In genomic region chr14:102981441-102982015, GRCm38 (mm10) we compare ENCODE assay signal across 8 mouse cellular contexts. TPM values are rescaled to one million over a fixed set of nuclear protein-coding genes. Genes with fewer than 3 reads are reported as not detected.
DNase-seq lines count a peak whose midpoint lies in the region; ATAC-seq and TF ChIP-seq lines count a peak whose summit lies in the region.

No protein-coding gene starts in this region.

- peak; percentile 73 for ATAC-seq in forebrain, embryonic 12.5 days (ENCODE audit: low FRiP score)
- peak; percentile 34 for ATAC-seq in heart, postnatal 0 days (ENCODE audit: insufficient read depth, low read depth)
- peak; percentile 0; the same call in 1 of the 2 replicates for ATAC-seq in liver, embryonic 16.5 days (ENCODE audit: low read depth)
- ATAC-seq in neural tube, embryonic 12.5 days (ENCODE audit: low FRiP score, low read depth) = peak; percentile 38

- H3K27ac ChIP-seq in forebrain, embryonic 12.5 days = peak overlapping the region; percentile 65
- H3K27ac ChIP-seq in heart, postnatal 0 days (ENCODE audit: low read depth) = peak overlapping the region; percentile 89
- peak overlapping the region; percentile 74; the same call in 1 of the 2 replicates for H3K27ac ChIP-seq in liver, embryonic 16.5 days (ENCODE audit: low read length)
- 0 out of 2 replicates have a peak overlapping the region, but pooled peaks have one; percentile 2 for H3K27ac ChIP-seq in neural tube, embryonic 12.5 days
- peak overlapping the region; percentile 85 for H3K27ac ChIP-seq in testis, adult 2 months (ENCODE audit: control insufficient read depth, insufficient read depth, low read depth, low read length)

- DNase-seq in CD4-positive helper T cell, adult 2 months (ENCODE audit: low read depth, low spot score) = peak; percentile 62
- DNase-seq in brain, embryonic 14.5 days (ENCODE audit: low read depth) = peak; percentile 86
- peak; percentile 35 for DNase-seq in heart, postnatal 0 days (ENCODE audit: low spot score)
- DNase-seq in kidney, postnatal 25 days = peak; percentile 73 to 84

- no peaks in the 10 kb centered on the region for H3K9me3 ChIP-seq in forebrain, embryonic 12.5 days
- H3K9me3 ChIP-seq in heart, postnatal 0 days (replicated peaks; ENCODE audit: control insufficient read depth, low read length) = no peaks in the 10 kb centered on the region
- H3K9me3 ChIP-seq in liver, embryonic 16.5 days (replicated peaks; ENCODE audit: control insufficient read depth, low read length) = no peaks in the 10 kb centered on the region
- no peaks in the 10 kb centered on the region for H3K9me3 ChIP-seq in neural tube, embryonic 12.5 days

- H3K4me2 ChIP-seq in forebrain, embryonic 12.5 days = peak overlapping the region; percentile 92
- peak overlapping the region; percentile 96 for H3K4me2 ChIP-seq in heart, postnatal 0 days (ENCODE audit: low read depth, low read length)
- peak overlapping the region; percentile 79 for H3K4me2 ChIP-seq in liver, embryonic 16.5 days (ENCODE audit: low read depth, low read length)
- peak overlapping the region; percentile 97 for H3K4me2 ChIP-seq in neural tube, embryonic 12.5 days (replicated peaks)

- H3K36me3 ChIP-seq in forebrain, embryonic 12.5 days (replicated peaks) = no peaks in the 10 kb centered on the region
- H3K36me3 ChIP-seq in heart, postnatal 0 days (replicated peaks; ENCODE audit: control insufficient read depth, insufficient read depth, low read length) = no peaks in the 10 kb centered on the region
- no peaks in the 10 kb centered on the region for H3K36me3 ChIP-seq in liver, embryonic 16.5 days (ENCODE audit: control insufficient read depth, insufficient read depth)
- no peaks in the 10 kb centered on the region for H3K36me3 ChIP-seq in neural tube, embryonic 12.5 days
- H3K36me3 ChIP-seq in testis, adult 2 months (ENCODE audit: control insufficient read depth, insufficient read depth, low read length) = no peaks in the 10 kb centered on the region

- 0% methylated on average over 51 of the region's 62 CpGs for WGBS in forebrain, embryonic 12.5 days
- under 1% methylated on average over 57 of the region's 62 CpGs for WGBS in heart, postnatal 0 days
- WGBS in liver, embryonic 16.5 days (ENCODE audit: insufficient replicate concordance) = under 1% methylated on average over 60 of the region's 62 CpGs
- WGBS in neural tube, embryonic 12.5 days = under 1% methylated on average over 62 of the region's 62 CpGs

- H3K9ac ChIP-seq in forebrain, embryonic 12.5 days = peak overlapping the region; percentile 63
- H3K9ac ChIP-seq in heart, postnatal 0 days (replicated peaks; ENCODE audit: low read depth, low read length) = peak overlapping the region; percentile 67
- peak overlapping the region; percentile 54 for H3K9ac ChIP-seq in liver, embryonic 16.5 days (ENCODE audit: low read depth, low read length)
- peak overlapping the region; percentile 76 for H3K9ac ChIP-seq in neural tube, embryonic 12.5 days

- TF ChIP-seq POLR2A in brain, embryonic 14.5 days (IDR thresholded peaks at IDR 0.05; ENCODE audit: borderline replicate concordance, extremely low read depth, insufficient read depth, insufficient read length, poor library complexity, severe bottlenecking) = no peak
- TF ChIP-seq POLR2A in testis, adult 2 months (IDR thresholded peaks at IDR 0.05; ENCODE audit: control insufficient read depth, low read depth, low read length) = no peak

- TF ChIP-seq CTCF in brain, embryonic 14.5 days (IDR thresholded peaks at IDR 0.05; ENCODE audit: borderline replicate concordance, extremely low read depth, insufficient read depth, insufficient read length) = peak; percentile 38; the same call in 1 of the 2 replicates
- peak; percentile 49 for TF ChIP-seq CTCF in heart, postnatal 0 days (IDR thresholded peaks at IDR 0.05; ENCODE audit: low read depth)
- TF ChIP-seq CTCF in testis, adult 2 months (IDR thresholded peaks at IDR 0.05; ENCODE audit: control insufficient read depth, insufficient read depth, insufficient replicate concordance, low read depth, low read length) = no peak

- no peak for TF ChIP-seq EP300 in heart, postnatal 0 days (IDR thresholded peaks at IDR 0.05; ENCODE audit: low read depth)

- peaks cover 13% of the 10 kb centered on the region for H3K27me3 ChIP-seq in forebrain, embryonic 12.5 days
- H3K27me3 ChIP-seq in heart, postnatal 0 days (ENCODE audit: control insufficient read depth, insufficient read depth, low read length) = no peaks in the 10 kb centered on the region
- H3K27me3 ChIP-seq in liver, embryonic 16.5 days (ENCODE audit: control insufficient read depth, insufficient read depth, low read depth, low read length) = peaks cover 44% of the 10 kb centered on the region
- H3K27me3 ChIP-seq in neural tube, embryonic 12.5 days (replicated peaks) = peaks cover 9% of the 10 kb centered on the region; the same call in 1 of the 2 replicates
- H3K27me3 ChIP-seq in testis, adult 2 months (ENCODE audit: control insufficient read depth, insufficient read depth, low read length) = no peaks in the 10 kb centered on the region

- peak overlapping the region; percentile 67 for H3K4me3 ChIP-seq in forebrain, embryonic 12.5 days (replicated peaks)
- peak overlapping the region; percentile 59 for H3K4me3 ChIP-seq in heart, postnatal 0 days (ENCODE audit: low read depth, low read length)
- H3K4me3 ChIP-seq in liver, embryonic 16.5 days (ENCODE audit: low read depth, low read length) = peak overlapping the region; percentile 58
- peak overlapping the region; percentile 71 for H3K4me3 ChIP-seq in neural tube, embryonic 12.5 days
- peak overlapping the region; percentile 96 for H3K4me3 ChIP-seq in testis, adult 2 months (ENCODE audit: control insufficient read depth, low read depth, low read length)

- peaks cover 11% of the 10 kb centered on the region for H3K4me1 ChIP-seq in forebrain, embryonic 12.5 days
- H3K4me1 ChIP-seq in heart, postnatal 0 days (ENCODE audit: control insufficient read depth, insufficient read depth) = peaks cover 4% of the 10 kb centered on the region; the same call in 1 of the 2 replicates
- H3K4me1 ChIP-seq in liver, embryonic 16.5 days (ENCODE audit: control insufficient read depth, low read depth, low read length) = peaks cover 2% of the 10 kb centered on the region; the same call in 1 of the 2 replicates
- H3K4me1 ChIP-seq in neural tube, embryonic 12.5 days = peaks cover 13% of the 10 kb centered on the region
- H3K4me1 ChIP-seq in testis, adult 2 months (ENCODE audit: control insufficient read depth, insufficient read depth, low read length) = peaks cover 15% of the 10 kb centered on the region

RNA-seq across cellular contexts. Expression of gene Kctd12, which starts 0.9 kb away (rescaled TPM):
- polyA plus RNA-seq in brain, embryonic 14.5 days (2012; rRNA removed) = 23.1 and 39.3 TPM in 2 replicates
- 5.9 and 7.1 TPM in 2 replicates for polyA plus RNA-seq in forebrain, embryonic 12.5 days (2016; fragmentation: Nextera tagmentation; extraction: Ambion mirVana)
- total RNA-seq in heart, postnatal 0 days (2014; rRNA removed; ENCODE audit: low replicate concordance) = 28.2 and 32.3 TPM in 2 replicates
- polyA plus RNA-seq in heart, postnatal 0 days (2015; fragmentation: Nextera tagmentation; extraction: Ambion mirVana) = 4.6 and 6.4 TPM in 2 replicates
- 2.5 and 2.8 TPM in 2 replicates for polyA plus RNA-seq in liver, embryonic 16.5 days (2015; fragmentation: Nextera tagmentation; extraction: Ambion mirVana)
- polyA plus RNA-seq in neural tube, embryonic 12.5 days (2016; fragmentation: Nextera tagmentation; extraction: Ambion mirVana) = 10.6 and 13.0 TPM in 2 replicates
- polyA plus RNA-seq in testis, adult 2 months (2012; rRNA removed) = 4.7 and 5.8 TPM in 2 replicates

Comparison
In these comparisons a context has a peak if more than half of its experiments do, and no peak if none do; other contexts are left out.
1. Peak in every context shown above with its lines: DNase-seq, ATAC-seq, H3K4me3 ChIP-seq and H3K27ac ChIP-seq.
2. DNase-seq: peak in every context shown above with its lines; median percentile 86 in brain, embryonic 14.5 days; 78 in kidney, postnatal 25 days; 62 in CD4-positive helper T cell, adult 2 months; 35 in heart, postnatal 0 days.
3. ATAC-seq: peak in every context shown above with its lines; median percentile 73 in forebrain, embryonic 12.5 days; 38 in neural tube, embryonic 12.5 days; 34 in heart, postnatal 0 days; 0 in liver, embryonic 16.5 days.
4. H3K27ac ChIP-seq: peak in every context shown above with its lines; median percentile 89 in heart, postnatal 0 days; 85 in testis, adult 2 months; 74 in liver, embryonic 16.5 days; 65 in forebrain, embryonic 12.5 days; 2 in neural tube, embryonic 12.5 days.